Mouse (Mus musculus): Measurements from ENCODE around the gene Vpreb2. TPM values are rescaled to one million over a fixed set of nuclear protein-coding genes. Genes with fewer than 3 reads are reported as not detected.
"Not testable (repeated sequence)": the region's sequence is repeated elsewhere in the genome, so short reads cannot be mapped to it uniquely, and the experiment has no call there.

The Vpreb2 gene
- total and polyA plus RNA-seq, 2 experiments = not detected

- no peak for DNase-seq (ENCODE audit: extremely low read depth, low read depth, low spot score)
- H3K27me3 ChIP-seq (ENCODE audit: control insufficient read depth, insufficient read depth, low read length) = no peaks in the 10 kb centered on the region
- H3K27ac ChIP-seq (replicated peaks; ENCODE audit: insufficient read depth, low read depth, low read length) = no peak overlapping the region
- no peak for TF ChIP-seq POLR2A (IDR thresholded peaks at IDR 0.05; ENCODE audit: extremely low read depth, insufficient read depth, low read length)
- no peak for TF ChIP-seq CTCF (IDR thresholded peaks at IDR 0.05; ENCODE audit: low read depth, low read length)
- no peaks in the 10 kb centered on the region for H3K4me1 ChIP-seq (ENCODE audit: control insufficient read depth, insufficient read depth, low read length)
- H3K9ac ChIP-seq (ENCODE audit: low read depth, low read length) = no peak overlapping the region
- H3K79me2 ChIP-seq (ENCODE audit: control insufficient read depth, insufficient read depth, low read length) = no peaks in the 10 kb centered on the region
- no peak overlapping the region for H3K4me3 ChIP-seq (ENCODE audit: insufficient read depth, low read depth, low read length)
- no peaks in the 10 kb centered on the region for H3K36me3 ChIP-seq (ENCODE audit: control insufficient read depth, insufficient read depth, low read length)
- whole genome bisulfite sequencing = 86% methylated on average over 2 of the region's 2 CpGs
Observed at GRCm38 (mm10) chr16:17983201-17983600, 3.0 kb downstream of the Vpreb2 start.

GRCm38 (mm10) chr16:17984231-17984630, 4.0 kb downstream of the Vpreb2 start:
- no peaks in the 10 kb centered on the region for H3K27me3 ChIP-seq (ENCODE audit: control insufficient read depth, insufficient read depth, low read length)
- H3K79me2 ChIP-seq (ENCODE audit: control insufficient read depth, insufficient read depth, low read length) = no peaks in the 10 kb centered on the region
- no peak overlapping the region for H3K27ac ChIP-seq (replicated peaks; ENCODE audit: insufficient read depth, low read depth, low read length)
- no peak for TF ChIP-seq POLR2A (IDR thresholded peaks at IDR 0.05; ENCODE audit: extremely low read depth, insufficient read depth, low read length)
- no peak overlapping the region for H3K4me3 ChIP-seq (ENCODE audit: insufficient read depth, low read depth, low read length)
- 77% methylated on average over 5 of the region's 5 CpGs for WGBS
- no peak overlapping the region for H3K9ac ChIP-seq (ENCODE audit: low read depth, low read length)
- H3K4me1 ChIP-seq (ENCODE audit: control insufficient read depth, insufficient read depth, low read length) = no peaks in the 10 kb centered on the region
- H3K36me3 ChIP-seq (ENCODE audit: control insufficient read depth, insufficient read depth, low read length) = no peaks in the 10 kb centered on the region
- DNase-seq (ENCODE audit: extremely low read depth, low read depth, low spot score) = no peak

DNA sequence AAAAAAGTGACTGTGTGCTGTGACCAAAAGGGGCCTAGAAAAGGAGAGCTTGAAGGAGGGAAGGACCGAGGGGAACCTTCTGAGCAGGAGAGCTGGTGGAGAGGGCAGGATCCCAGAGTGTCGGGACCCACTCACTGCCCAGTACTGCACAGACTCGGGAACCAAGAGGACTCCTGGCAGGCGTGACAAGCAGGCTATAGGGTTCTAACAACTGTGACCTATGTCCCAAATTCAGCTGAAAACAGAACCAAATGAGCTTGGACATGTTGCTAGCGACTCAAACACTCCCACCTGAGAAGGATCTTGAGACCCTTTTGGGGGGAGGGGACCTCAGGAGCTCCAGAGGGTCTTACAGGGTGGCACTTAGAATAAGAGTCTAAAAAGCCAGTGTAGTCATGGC, 4.8 kb downstream of the Vpreb2 start:
- no peak for DNase-seq (ENCODE audit: extremely low read depth, low read depth, low spot score)
- H3K27ac ChIP-seq (replicated peaks; ENCODE audit: insufficient read depth, low read depth, low read length) = no peak overlapping the region
- 75% methylated on average over 5 of the region's 5 CpGs for WGBS
- no peak overlapping the region for H3K9ac ChIP-seq (ENCODE audit: low read depth, low read length)
- TF ChIP-seq POLR2A (IDR thresholded peaks at IDR 0.05; ENCODE audit: extremely low read depth, insufficient read depth, low read length) (no peak), CTCF (IDR thresholded peaks at IDR 0.05; ENCODE audit: low read depth, low read length) (no peak)
- H3K79me2 ChIP-seq (ENCODE audit: control insufficient read depth, insufficient read depth, low read length) = no peaks in the 10 kb centered on the region
- H3K27me3 ChIP-seq (ENCODE audit: control insufficient read depth, insufficient read depth, low read length) = no peaks in the 10 kb centered on the region
- H3K36me3 ChIP-seq (ENCODE audit: control insufficient read depth, insufficient read depth, low read length) = no peaks in the 10 kb centered on the region
- H3K4me3 ChIP-seq (ENCODE audit: insufficient read depth, low read depth, low read length) = no peak overlapping the region
- no peaks in the 10 kb centered on the region for H3K4me1 ChIP-seq (ENCODE audit: control insufficient read depth, insufficient read depth, low read length)

- peak; percentile 43 for DNase-seq (ENCODE audit: extremely low read depth, low read depth, low spot score)
Observed at GRCm38 (mm10) chr16:17986456-17987132, 6.4 kb downstream of the Vpreb2 start.

GRCm38 (mm10) chr16:17987703-17988102, 7.5 kb downstream of the Vpreb2 start:
- no peaks in the 10 kb centered on the region for H3K36me3 ChIP-seq (ENCODE audit: control insufficient read depth, insufficient read depth, low read length)
- H3K4me1 ChIP-seq (ENCODE audit: control insufficient read depth, insufficient read depth, low read length) = no peaks in the 10 kb centered on the region
- no peaks in the 10 kb centered on the region for H3K27me3 ChIP-seq (ENCODE audit: control insufficient read depth, insufficient read depth, low read length)
- no peak overlapping the region for H3K27ac ChIP-seq (replicated peaks; ENCODE audit: insufficient read depth, low read depth, low read length)
- H3K79me2 ChIP-seq (ENCODE audit: control insufficient read depth, insufficient read depth, low read length) = no peaks in the 10 kb centered on the region
- TF ChIP-seq CTCF (IDR thresholded peaks at IDR 0.05; ENCODE audit: low read depth, low read length) (no peak), POLR2A (IDR thresholded peaks at IDR 0.05; ENCODE audit: extremely low read depth, insufficient read depth, low read length) (no peak)
- no peak for DNase-seq (ENCODE audit: extremely low read depth, low read depth, low spot score)
- 84% methylated on average over 1 of the region's 1 CpGs for WGBS
- H3K9ac ChIP-seq (ENCODE audit: low read depth, low read length) = no peak overlapping the region
- H3K4me3 ChIP-seq (ENCODE audit: insufficient read depth, low read depth, low read length) = no peak overlapping the region

More at GRCm38 (mm10) chr16:17986456-17987132, 6.4 kb downstream of the Vpreb2 start:
- Histone ChIP-seq H3K79me2 (ENCODE audit: control insufficient read depth, insufficient read depth, low read length) (no peaks in the 10 kb centered on the region), H3K27ac (replicated peaks; ENCODE audit: insufficient read depth, low read depth, low read length) (no peak overlapping the region), H3K4me1 (ENCODE audit: control insufficient read depth, insufficient read depth, low read length) (no peaks in the 10 kb centered on the region), H3K4me3 (ENCODE audit: insufficient read depth, low read depth, low read length) (no peak overlapping the region), H3K9ac (ENCODE audit: low read depth, low read length) (no peak overlapping the region), H3K27me3 (ENCODE audit: control insufficient read depth, insufficient read depth, low read length) (no peaks in the 10 kb centered on the region), H3K36me3 (ENCODE audit: control insufficient read depth, insufficient read depth, low read length) (no peaks in the 10 kb centered on the region)
- 60% methylated on average over 10 of the region's 10 CpGs for WGBS
- TF ChIP-seq POLR2A (IDR thresholded peaks at IDR 0.05; ENCODE audit: extremely low read depth, insufficient read depth, low read length) (no peak), CTCF (IDR thresholded peaks at IDR 0.05; ENCODE audit: low read depth, low read length) (peak; percentile 68)

GRCm38 (mm10) chr16:17992321-17992720, 12.1 kb downstream of the Vpreb2 start:
- H3K36me3 ChIP-seq (ENCODE audit: control insufficient read depth, insufficient read depth, low read length); H3K4me1 ChIP-seq (ENCODE audit: control insufficient read depth, insufficient read depth, low read length); H3K9ac ChIP-seq (ENCODE audit: low read depth, low read length); DNase-seq (ENCODE audit: extremely low read depth, low read depth, low spot score); H3K27me3 ChIP-seq (ENCODE audit: control insufficient read depth, insufficient read depth, low read length); H3K4me3 ChIP-seq (ENCODE audit: insufficient read depth, low read depth, low read length); H3K79me2 ChIP-seq (ENCODE audit: control insufficient read depth, insufficient read depth, low read length); H3K27ac ChIP-seq (replicated peaks; ENCODE audit: insufficient read depth, low read depth, low read length): not testable (repeated sequence)
- WGBS = 96% methylated on average over 16 of the region's 16 CpGs

Measured in liver, adult 2 months (tissue).